Mouse (Mus musculus) T-cell, adult 2 months (primary cell): ENCODE data around the gene Dnaja3.

Experiments
- DNase-seq: peaks from one replicate; pipeline ENCODE4 v3.0.0; 2022; ENCODE audit warnings: low spot score

Gene Dnaja3

GRCm38 (mm10) chr16:4639831-4640237 is at the start of gene Dnaja3, which contains the start of gene Vasn:
Gene Dnaja3 (plus strand): TSS chr16:4639989.
Gene Vasn (plus strand): TSS chr16:4639941.
- DNase-seq: no peak

DNA sequence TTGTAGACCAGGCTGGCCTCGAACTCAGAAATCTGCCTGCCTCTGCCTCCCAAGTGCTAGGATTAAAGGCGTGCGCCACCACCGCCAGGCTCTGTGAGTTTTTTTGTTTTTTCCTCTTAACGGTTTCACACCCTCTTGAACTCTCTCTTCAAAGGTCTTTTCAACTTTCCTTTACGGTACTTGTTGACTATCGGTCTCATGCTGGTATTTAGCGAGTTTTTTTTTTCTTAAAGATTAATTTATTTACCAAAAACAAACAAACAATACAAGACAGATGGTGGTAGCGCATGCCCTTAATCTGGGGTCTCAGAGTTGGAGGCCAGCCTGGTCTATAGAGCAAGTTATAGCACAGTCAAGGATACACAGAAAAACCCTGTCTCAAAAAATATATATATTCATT is 49.6 kb upstream of the Dnaja3 start:
- no peak for DNase-seq

GRCm38 (mm10) chr16:4592909-4593875 is 46.6 kb upstream of the Dnaja3 start:
- DNase-seq: peak; percentile 30

GRCm38 (mm10) chr16:4593971-4594813 is 45.6 kb upstream of the Dnaja3 start, which contains the start of gene Glis2:
Gene Glis2 (plus strand): TSS chr16:4594713.
- no peak for DNase-seq

- peak; percentile 16 for DNase-seq
These were observed 44.8 kb upstream of the Dnaja3 start for GRCm38 (mm10) chr16:4594814-4595526.

- no peak for DNase-seq
These were observed 44.2 kb upstream of the Dnaja3 start for GRCm38 (mm10) chr16:4595527-4595963.

GRCm38 (mm10) chr16:4596141-4596728 is 43.6 kb upstream of the Dnaja3 start:
- no peak for DNase-seq

DNA sequence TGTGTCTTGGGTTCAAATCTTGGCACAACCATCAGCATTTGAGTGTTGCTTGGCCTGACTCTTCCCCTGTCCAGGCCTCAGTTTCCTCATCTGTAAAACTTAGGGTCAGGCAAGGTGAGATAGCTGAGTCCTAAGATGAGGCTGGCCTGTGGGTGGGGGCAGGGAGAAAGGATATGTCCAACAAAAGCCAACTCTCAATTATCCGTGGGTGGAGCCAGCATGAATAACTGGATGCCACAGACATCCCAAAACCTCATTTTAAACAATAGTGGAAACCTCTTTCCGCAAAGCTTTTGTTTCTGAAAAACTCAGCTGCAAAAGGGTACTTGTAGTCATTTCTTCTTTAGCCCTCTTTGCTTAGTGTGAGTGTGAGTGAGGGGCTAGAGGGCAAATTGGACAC is 43.0 kb upstream of the Dnaja3 start:
- no peak for DNase-seq

DNA sequence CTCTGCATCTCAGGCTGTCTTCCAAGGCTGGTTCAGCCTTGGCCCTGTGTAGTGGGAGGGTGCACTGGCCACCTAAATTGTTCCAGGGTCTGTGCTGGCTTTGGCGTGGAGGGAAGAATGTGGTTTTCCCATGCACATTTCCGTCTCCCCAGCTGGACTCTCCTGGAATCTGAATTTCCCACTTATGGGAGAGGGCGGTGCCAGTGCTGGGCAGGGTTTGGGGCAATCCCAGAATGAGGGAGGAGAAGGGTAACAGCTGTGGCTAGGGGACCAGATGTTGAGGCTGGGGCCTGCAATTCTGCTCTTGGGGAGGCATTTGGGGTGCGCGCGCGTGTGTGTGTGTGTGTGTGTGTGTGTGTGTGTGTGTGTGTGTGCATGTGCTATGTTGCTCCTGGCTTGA is 42.5 kb upstream of the Dnaja3 start:
- DNase-seq: no peak

DNA sequence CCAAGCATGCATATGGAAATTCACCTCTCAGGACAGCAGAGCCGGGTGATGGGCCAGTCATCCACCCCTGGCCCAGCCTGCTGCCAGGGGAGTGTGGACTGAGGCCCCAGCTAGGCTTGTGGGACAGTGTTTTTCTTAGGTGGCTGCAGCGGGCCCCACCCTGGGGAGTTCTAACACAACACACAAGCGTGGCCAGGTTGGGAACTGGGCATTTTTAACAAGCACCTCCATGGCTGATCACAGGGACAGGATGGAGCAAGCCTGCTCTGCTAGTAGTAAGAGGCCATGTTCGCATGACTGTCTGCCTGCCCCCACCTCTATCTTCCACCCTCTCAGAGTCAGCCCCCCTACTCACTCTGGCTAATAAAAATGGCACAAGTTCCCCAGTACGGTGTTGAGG is 41.7 kb upstream of the Dnaja3 start:
- no peak for DNase-seq

- no peak for DNase-seq
These were observed 40.8 kb upstream of the Dnaja3 start for GRCm38 (mm10) chr16:4598891-4599543.

GRCm38 (mm10) chr16:4599616-4600015 is 40.2 kb upstream of the Dnaja3 start:
- no peak for DNase-seq

- no peak for DNase-seq
These were observed 39.0 kb upstream of the Dnaja3 start for GRCm38 (mm10) chr16:4600701-4601310.

DNA sequence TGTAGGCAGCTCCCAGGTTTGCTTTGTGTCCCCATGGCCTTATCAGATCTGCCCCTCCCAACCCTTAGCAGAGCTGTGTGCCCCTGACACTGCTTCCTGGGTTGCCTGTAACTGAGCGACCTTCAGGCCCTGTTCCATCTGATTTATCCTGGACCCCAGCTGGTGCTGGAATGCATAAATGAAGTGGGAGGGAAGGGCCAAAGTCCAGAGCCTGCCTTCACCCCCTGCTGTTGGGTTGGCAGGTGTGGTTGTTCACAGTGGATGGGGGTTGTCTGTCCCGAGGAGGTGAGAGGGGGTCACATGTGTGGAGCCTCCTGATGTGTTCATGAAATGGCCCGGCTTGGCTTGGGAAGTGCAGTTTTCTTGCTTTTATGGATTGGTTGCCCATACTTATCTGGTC is 37.6 kb upstream of the Dnaja3 start:
- DNase-seq: no peak

GRCm38 (mm10) chr16:4602766-4603452 is 36.9 kb upstream of the Dnaja3 start:
- DNase-seq: no peak

- DNase-seq: no peak
These were observed 36.3 kb upstream of the Dnaja3 start for GRCm38 (mm10) chr16:4603453-4603837.

DNA sequence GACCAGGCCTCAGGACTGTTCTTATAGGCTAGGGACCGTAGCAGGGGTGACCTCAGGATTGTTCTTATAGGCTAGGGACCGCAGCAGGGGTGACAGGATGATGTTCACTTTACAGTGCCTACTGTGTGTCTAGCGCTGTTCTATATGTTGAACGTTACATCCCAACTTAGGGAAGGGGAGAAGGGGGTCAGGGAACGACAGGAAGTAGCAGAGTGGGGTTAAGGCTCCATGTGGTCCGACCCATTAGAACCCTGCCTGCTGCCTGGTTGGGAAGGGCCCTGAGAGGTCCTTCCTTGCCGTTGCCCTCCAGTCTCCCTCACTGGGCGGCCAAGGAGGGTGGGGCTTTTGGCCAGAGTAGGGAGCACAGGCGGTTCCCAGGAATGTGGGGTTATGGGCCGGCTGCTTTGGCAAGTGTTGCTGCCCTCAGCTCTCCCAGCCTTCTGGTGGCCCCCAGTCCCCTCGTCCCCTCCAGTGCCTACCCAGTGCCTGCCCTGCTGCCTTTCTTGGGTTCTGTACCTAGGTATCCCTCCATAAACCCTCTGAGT is 35.4 kb upstream of the Dnaja3 start:
- DNase-seq: no peak

DNA sequence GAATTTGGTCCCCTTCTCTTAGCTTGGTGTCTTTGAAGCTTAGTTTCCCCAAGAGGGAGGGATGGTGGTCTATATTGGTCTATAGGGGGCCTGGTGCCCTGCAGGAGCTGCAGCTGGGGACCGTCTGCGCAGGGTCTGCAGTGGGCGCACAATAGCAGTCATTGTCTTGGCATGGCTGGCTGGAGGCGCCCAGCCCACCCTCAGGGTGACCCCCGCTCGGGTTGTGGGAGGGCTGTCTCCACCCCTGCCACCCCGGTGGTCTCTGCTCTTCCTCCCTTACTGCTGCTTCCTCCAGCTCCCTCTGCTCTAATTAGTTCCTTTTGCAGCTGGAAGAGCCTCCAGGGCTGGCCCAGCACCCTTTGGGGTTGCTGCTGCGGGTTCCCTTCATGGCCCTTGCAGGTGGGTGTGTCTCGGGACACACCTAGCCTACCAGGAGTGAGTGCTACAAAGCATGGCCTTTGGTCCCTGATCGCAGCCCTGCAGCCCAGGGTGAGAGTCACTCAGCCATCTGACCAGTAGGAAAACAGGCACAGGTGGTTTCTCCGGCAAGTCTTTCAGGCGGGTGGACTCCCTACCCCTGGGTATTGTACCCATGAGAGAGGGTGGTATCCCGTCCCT is 34.2 kb upstream of the Dnaja3 start:
- DNase-seq: no peak

DNA sequence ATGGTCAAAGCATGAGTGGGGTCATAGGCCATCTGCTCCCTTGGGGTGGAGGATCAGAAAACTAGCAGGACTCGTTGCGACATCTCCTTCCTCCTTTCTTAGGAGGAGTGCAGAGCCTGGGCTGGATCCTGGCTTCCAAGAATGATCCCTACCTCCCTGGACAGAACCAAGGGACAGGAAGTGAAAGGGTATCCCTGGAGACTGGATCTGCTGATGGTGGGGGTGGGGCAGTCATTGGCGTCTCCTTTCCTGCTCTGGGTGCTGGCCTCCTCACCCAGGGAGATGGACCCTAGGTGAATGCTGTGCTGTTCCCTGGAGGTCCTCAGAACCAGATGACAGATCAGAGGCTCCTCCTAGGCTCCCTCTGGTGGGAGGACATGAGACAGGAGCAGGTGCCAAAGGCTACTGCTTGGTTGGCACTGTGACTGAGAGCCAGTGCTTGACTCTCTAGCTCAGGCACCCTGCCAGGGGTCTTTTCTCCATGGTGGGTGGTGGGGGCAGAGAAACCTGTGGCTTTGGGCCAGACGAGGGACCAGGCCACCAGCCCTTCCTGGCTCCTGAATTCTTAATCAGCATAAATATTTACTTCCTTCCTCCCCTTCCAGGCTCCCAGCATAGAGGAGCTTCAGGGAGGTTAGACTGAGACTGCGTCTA is 33.2 kb upstream of the Dnaja3 start:
- DNase-seq: no peak
